In the genomic region with DNA sequence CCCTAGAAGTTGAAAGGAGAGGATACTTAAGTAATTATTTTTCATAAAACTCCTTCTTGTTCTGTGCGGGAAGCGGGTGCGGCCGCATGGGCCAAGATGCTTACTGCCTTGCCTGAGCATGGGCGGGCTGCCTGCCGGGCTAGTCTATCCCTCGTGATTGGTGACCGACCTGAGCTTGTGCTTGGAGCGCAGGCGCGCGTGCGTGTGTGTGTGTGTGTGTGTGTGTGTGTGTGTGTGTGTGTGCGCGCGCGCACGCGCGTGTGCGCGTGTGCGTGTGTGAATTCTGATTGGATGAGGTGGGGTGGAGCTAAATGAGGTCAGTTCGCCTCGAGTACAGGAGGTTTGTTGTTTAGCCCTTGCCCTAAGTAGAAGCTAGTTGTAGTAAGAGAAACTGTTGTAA, we compare ENCODE assay signal across 13 mouse cellular contexts.
"Had no signal": no experiment of that assay in that cellular context is flagged by ENCODE, and none has a peak within 500 bp of the region (broad histone marks: within the 10 kb centered on the region; RNA-seq: fewer than 3 reads in every experiment).

No protein-coding gene starts in this region.

- H3K27ac ChIP-seq: macrophage; midbrain, embryonic 13.5 days; midbrain, embryonic 15.5 days; neural tube, embryonic 12.5 days had no signal

- H3K9ac ChIP-seq: lung, embryonic 14.5 days; midbrain, embryonic 13.5 days; midbrain, embryonic 15.5 days; neural tube, embryonic 12.5 days had no signal

- ATAC-seq: midbrain, embryonic 13.5 days; midbrain, embryonic 15.5 days had no signal

- H3K4me1 ChIP-seq: midbrain, embryonic 13.5 days; midbrain, embryonic 15.5 days; neural tube, embryonic 12.5 days had no signal

- H3K36me3 ChIP-seq: midbrain, embryonic 15.5 days had no signal

- H3K4me2 ChIP-seq: lung, embryonic 14.5 days; midbrain, embryonic 11.5 days; midbrain, embryonic 13.5 days; midbrain, embryonic 15.5 days; neural tube, embryonic 12.5 days had no signal

- H3K27me3 ChIP-seq: megakaryocyte, embryonic 14.5 days; midbrain, embryonic 13.5 days; midbrain, embryonic 15.5 days; neural tube, embryonic 12.5 days had no signal

- DNase-seq: lung, adult 18-20 months; lung, embryonic 14.5 days; lung, postnatal 14 days; lung, postnatal 36 days; right cerebral cortex, postnatal 14 days; thymus, adult 18-20 months; thymus, postnatal 25 days had no signal

- H3K9me3 ChIP-seq: megakaryocyte, embryonic 14.5 days; midbrain, embryonic 13.5 days; midbrain, embryonic 15.5 days; neural tube, embryonic 12.5 days had no signal

- H3K4me3 ChIP-seq: megakaryocyte, embryonic 14.5 days; midbrain, embryonic 13.5 days; midbrain, embryonic 15.5 days; neural tube, embryonic 12.5 days had no signal
